Mouse (Mus musculus): ENCODE results near the gene Gm20604.

The Gm20604 gene

GRCm38 (mm10) chr12:102742056-102742455 lies 16.4 kb downstream of the Gm20604 start:
- no peak for DNase-seq

GRCm38 (mm10) chr12:102740285-102740684 lies 18.2 kb downstream of the Gm20604 start:
- peak in 1 of 2 experiments; percentile 21 for DNase-seq

DNA sequence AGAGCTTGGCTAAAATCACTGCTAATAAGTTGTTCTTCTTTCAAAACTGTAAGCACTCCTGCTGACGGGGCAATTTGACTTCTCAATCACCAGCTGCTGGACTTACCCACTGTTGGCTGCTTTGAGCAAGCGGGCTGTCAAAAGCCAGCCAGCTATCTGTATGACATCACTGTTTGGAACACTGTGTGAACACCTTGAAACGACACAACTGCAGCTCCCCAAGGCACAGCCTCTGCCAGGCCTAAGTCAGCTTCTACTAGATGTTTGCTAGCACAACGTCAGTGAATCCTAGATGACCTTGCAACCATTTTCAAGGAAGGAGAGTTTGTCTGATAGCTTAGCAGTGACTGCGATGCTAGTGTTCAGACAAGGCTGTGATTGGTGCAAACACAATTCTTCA lies 19.4 kb downstream of the Gm20604 start:
- DNase-seq = no peak

DNA sequence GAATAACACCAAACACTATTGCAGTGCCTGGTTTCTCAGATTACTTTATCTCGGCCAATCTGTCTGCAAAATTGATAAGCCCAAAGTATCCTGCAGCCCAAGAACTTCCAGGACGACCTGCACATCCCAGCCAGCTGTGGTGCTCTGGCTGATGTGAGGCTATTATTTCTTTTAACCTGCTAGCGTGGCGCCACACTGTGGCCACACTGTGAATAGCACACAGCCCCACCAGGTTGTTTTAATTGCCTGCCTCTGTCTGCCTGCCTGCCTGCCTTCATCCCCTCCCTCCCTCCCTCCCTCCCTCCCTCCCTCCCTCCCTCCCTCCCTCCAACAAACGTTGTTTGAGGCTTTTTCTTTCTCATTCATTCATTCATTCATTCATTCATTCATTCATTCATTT lies 25.1 kb downstream of the Gm20604 start:
- peak; percentile 56 to 82 for DNase-seq

DNA sequence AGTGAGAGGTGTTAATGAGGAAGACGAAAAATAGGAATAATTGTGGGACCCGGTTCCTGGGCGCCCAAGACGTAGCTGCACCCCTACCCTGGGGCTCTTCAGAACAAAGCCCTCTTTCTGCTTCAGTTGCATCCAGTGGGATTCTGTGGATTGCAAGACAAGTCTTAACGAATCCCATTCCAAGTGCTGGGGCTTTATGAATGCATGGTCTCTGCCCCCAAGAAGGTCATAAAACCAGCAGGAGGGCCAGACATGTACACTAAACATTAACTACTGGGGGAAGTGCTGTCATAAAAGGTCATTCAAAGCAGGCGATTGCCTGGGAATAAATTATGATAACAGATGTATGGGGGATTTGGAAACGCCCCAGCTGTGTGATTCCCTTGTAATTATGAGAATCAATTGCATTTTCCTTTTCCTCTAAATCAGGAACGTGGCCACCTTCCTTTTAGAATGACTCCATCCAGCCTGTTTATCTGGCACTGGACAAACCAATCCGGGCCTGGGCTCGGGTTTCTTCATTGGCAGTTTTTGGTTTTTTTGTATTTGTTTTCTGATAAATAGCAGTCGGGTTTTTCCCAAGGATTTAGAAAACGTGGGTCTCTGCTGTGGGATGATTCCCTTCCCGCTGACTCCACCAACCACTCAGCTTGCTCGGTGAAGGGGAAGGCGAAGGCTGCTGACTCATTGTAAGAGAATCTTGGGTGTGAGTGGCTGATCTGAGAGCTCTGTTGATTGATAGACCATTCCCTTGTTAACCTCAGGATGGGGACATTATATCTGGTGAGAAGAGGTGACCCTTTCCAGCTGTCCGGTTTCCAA lies 27.5 kb downstream of the Gm20604 start:
- DNase-seq = peak in 1 of 2 experiments; percentile 36

DNA sequence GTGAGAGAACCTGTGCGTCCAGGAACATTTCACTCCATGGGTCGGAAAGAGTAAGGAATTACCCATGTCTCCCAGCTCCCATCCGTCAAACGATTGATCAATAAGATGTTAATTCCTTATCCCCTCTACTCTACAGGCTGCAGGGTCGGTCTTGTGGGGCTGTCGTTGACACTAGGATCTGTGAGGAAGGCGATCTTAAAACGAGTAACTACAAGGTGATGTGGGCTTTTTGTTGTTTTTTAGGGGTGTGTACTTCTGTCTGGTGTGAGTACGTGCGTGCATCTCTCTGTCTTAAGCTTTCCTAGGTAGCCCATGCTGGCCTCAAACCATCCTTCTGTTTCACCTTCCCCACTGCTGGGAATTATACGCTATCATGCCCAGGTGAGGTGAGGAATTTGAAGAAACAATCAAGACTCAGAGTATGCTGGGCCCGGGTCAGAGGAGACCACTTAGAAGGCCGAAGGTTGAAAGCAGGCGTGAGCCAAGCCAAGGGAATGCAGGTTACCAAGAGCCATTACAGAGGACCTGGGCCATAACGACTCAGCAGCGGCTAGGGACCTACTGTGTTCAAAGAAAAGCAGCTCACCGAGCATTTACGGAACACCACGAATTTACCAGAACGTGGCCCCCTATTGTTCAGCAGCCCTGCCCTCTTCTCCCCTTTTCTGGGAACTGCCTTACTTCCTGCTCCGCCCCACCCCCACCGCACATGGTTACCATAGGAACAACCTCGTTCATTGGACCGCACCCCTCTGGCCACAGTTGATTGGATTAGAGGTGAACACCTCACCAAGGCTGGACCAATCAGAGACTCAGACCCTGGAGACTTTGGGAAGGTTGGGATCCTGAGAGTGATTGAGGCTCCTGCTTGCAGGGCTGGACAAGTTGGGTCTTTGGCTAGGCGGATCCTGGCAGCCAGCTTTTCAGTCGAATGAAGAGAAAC lies 28.3 kb downstream of the Gm20604 start:
- peak; percentile 85 to 87 for DNase-seq

GRCm38 (mm10) chr12:102725761-102726175 lies 32.7 kb downstream of the Gm20604 start:
- DNase-seq = peak in 1 of 2 experiments; percentile 21

GRCm38 (mm10) chr12:102725146-102725545 lies 33.3 kb downstream of the Gm20604 start:
- no peak for DNase-seq

DNA sequence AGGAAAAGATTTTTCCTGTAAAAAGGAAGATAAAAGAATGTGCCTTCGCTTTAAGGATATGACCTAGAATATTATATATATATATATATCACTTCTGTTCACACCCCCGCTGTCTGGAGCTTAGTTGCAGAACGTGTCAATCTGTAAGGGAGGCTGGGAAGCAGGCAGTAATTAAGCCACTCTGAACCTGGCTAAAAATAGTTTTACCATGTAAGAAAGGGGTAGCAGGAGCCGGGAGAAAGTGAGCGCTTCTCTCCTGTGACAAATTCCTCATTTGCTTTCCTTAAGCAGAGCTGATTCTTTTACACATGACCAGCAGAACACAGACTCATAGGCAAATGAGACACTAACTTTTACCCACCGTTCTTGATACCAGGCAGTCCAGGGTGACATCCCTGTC lies 34.6 kb downstream of the Gm20604 start:
- DNase-seq = no peak

DNA sequence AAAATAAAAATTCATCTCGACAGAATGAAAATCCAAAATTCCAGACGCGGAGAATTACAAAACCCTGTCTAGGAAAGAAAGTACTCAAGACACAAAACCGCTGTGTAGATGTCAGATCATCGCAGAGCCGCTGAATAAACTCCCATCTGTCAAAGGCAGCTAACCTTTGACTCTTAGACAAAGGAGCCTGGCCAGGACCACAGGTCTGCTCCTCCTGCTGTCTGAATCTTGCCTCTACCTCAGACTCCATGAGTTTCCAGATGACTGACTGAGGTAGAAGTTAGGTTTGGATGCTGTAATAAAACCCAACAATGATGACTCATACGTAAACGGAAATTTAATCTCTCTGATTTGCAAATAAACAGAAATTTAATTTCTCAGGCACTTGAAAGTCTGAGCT lies 35.5 kb downstream of the Gm20604 start:
- DNase-seq = no peak

DNA sequence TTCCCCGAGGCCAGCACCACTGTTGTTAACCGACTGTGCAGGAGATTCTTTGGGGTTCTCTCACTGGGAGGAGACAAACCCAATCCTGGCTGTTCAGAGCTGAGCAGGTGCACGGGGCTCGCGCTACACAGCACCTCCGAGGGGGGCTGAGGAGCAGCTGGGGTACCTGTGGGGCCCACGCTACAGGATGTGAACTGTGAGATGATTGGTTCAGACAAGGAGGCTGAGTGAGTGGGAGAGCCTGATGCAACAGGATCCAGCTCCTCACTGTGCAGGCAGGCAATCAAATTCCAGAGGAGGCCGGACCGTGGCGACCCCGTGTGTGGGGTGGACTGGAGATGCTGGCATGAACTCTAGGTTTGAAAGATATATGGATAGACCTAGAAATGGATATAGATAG lies 36.0 kb downstream of the Gm20604 start:
- no peak for DNase-seq

GRCm38 (mm10) chr12:102719552-102720315 lies 38.7 kb downstream of the Gm20604 start:
- DNase-seq = peak in 1 of 2 experiments; percentile 67

GRCm38 (mm10) chr12:102714654-102715395 lies 43.6 kb downstream of the Gm20604 start:
- DNase-seq = no peak

DNA sequence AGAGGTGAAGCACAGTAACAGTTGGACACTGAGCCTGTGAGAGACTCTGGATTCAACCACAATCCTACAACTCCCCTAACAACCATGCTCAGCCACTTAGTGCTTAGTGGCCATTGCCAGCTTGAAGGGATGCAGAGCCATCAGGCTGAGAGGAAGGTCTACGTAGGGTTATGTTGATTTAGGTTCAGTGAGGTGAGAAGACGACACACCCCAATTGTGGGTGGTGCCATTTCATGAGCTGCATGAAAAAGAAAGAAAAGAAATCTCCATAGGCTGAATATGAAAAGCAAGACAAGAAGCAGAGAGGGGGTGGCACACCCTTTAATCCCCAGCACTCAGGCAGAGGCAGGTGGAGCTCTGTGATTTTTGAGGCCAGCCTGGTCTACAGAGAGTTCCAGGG lies 44.4 kb downstream of the Gm20604 start:
- DNase-seq = no peak

- no peak for DNase-seq
Measured at GRCm38 (mm10) chr12:102713153-102713865, 45.2 kb downstream of the Gm20604 start.

GRCm38 (mm10) chr12:102710851-102711375 lies 47.6 kb downstream of the Gm20604 start:
- DNase-seq = no peak

DNA sequence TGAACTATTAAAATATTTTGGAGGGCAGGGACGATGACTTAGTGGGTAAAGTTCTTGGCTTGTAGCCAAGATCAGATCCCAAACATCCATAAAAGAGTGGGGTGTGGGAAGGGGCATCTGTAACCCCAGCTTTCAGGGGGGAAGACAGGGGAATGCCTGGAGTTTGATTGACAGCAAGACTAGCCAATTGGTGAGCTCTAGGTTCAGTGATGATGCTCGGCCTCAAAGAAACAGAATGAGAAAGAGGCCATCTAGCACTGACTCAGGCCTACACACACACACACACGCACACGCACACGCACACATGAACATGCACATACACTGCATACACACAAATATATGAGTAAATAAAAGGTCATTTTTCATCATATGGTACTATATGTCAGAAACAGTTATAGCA lies 48.6 kb downstream of the Gm20604 start:
- no peak for DNase-seq

- DNase-seq = peak in 1 of 2 experiments; percentile 48
Measured at GRCm38 (mm10) chr12:102708220-102708619, 50.3 kb downstream of the Gm20604 start.

DNA sequence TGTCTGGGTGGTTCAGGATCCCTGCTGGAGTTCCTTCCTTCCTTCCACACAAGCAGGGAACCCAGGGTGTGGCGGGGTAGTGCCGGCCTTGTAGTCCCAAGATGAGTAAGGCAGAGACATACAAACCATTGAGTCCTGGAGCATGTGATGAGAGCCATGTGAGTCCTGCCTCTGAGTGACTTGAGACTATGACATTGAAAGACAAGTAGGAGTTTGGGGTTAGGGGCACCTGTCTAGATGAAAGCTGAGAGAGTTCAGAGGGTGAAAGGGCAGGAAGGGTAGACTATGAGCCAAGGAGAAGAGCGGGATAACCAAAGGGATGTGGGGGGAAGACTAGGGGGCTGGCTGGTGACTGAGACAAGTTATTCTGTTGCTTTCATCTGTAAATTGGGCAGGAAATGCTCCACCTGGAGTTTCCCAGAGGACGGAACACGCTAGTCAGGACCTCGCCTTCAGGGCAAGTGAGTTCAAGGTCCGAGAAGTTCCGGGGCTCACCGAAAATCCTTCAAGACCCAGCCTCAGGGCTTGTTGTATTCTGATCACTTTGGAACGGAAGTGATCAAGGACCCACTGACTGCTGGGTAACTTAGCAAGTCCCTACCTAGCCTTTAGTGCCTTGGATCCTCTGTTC lies 51.5 kb downstream of the Gm20604 start:
- DNase-seq = no peak

- no peak for DNase-seq
Measured at GRCm38 (mm10) chr12:102705906-102706640, 52.4 kb downstream of the Gm20604 start.
